Mouse (Mus musculus) hindbrain, postnatal 0 days (tissue): ENCODE results near the gene Atoh8. TPM values are rescaled to one million over a fixed set of nuclear protein-coding genes. Genes with fewer than 3 reads are reported as not detected.

Experiments
- ATAC-seq: fragments of 200-750 bp; cut with Nextera tagmentation; 2 replicates; pipeline ENCODE4 v1.8.0; 2017; ENCODE audit warnings: mild to moderate bottlenecking, moderate TSS enrichment, moderate library complexity
- DNase-seq: peaks from one replicate; pipeline ENCODE4 v3.0.0-alpha.2; 2015; ENCODE audit warnings: low spot score
- H3K27ac ChIP-seq: fragments of 300-500 bp; sonication (generic); 2 replicates; pipeline ENCODE4 v1.5.1; 2014; ENCODE audit warnings: mild to moderate bottlenecking
- H3K27me3 ChIP-seq: fragments of 300-500 bp; sonication (generic); 2 replicates; pipeline ENCODE4 v1.6.1; 2014; ENCODE audit warnings: low read length, mixed read lengths; ENCODE audit not compliant: insufficient read depth
- H3K36me3 ChIP-seq: fragments of 300-500 bp; sonication (generic); 2 replicates; pipeline ENCODE4 v1.6.1; 2014; ENCODE audit warnings: low read length, mixed read lengths; ENCODE audit not compliant: insufficient read depth
- H3K4me1 ChIP-seq: fragments of 300-500 bp; sonication (generic); 2 replicates; pipeline ENCODE4 v1.6.1; 2014; ENCODE audit warnings: antibody characterized with exemption, low read length, mixed read lengths; ENCODE audit not compliant: insufficient read depth
- H3K4me2 ChIP-seq: fragments of 300-500 bp; sonication (generic); 2 replicates; pipeline ENCODE4 v1.6.1; 2014; ENCODE audit warnings: low read depth, mild to moderate bottlenecking, low read length, moderate library complexity, mixed read lengths
- H3K4me3 ChIP-seq: fragments of 300-500 bp; sonication (generic); 2 replicates; pipeline ENCODE4 v1.5.1; 2014; ENCODE audit warnings: low read length
- H3K9ac ChIP-seq: fragments of 300-500 bp; sonication (generic); replicated peaks from 2 replicates; pipeline ENCODE4 v1.6.1; 2014; ENCODE audit warnings: mild to moderate bottlenecking, low read length, moderate library complexity, mixed read lengths
- H3K9me3 ChIP-seq: fragments of 300-500 bp; sonication (generic); 2 replicates; pipeline ENCODE4 v1.6.1; 2016; ENCODE audit warnings: low read length, mixed read lengths
- CTCF ChIP-seq: IDR thresholded peaks from 2 replicates; pipeline ENCODE4 v1.5.1; 2016; ENCODE audit warnings: antibody characterized with exemption, control low read depth, low read depth
- WGBS: fragments of 180-500 bp; shearing (Covaris S2); extraction: QIAGEN DNeasy Blood & Tissue Kit; methylation state at CpG from one replicate; pipeline ENCODE4 v1.1.7; 2014; 5-methylcytosine and 5-hydroxymethylcytosine counted together
- polyA plus RNA-seq: library from polyadenylated mRNA; unstranded; fragments of >200 nt; fragmentation: Nextera tagmentation; extraction: Ambion mirVana; gene quantifications from 2 replicates; pipeline ENCODE4 v1.2.1, GENCODE M21; 2015
- total RNA-seq: library from RNA; depleted of rRNA; stranded (reverse); fragments of >200 nt; gene quantifications from 2 replicates; pipeline ENCODE4 v1.2.3, GENCODE M21; 2014

Gene Atoh8
- total and polyA plus RNA-seq, 2 experiments from 2014 or later: 5.2 to 8.1 TPM

DNA sequence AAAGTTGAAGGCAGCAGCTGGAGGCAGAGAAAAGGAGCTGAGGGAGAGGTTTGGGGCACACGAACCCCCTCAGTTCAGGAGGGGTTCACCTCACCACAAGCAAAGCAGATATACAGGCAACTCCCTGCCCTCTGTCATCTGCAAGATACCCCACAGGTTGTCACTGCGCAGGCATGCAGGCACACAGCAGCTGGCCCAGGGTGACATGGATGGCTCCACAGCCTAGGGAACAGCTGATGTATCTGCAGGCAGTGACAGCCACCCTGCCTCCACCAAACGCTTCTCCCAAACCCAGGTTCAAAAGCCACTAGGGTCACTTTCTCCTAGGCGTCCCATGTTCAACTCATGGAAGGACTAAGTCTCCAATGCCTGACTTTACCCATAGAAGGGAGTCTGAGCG lies 2.5 kb downstream of the Atoh8 start:
- Histone ChIP-seq H3K9ac (peak overlapping the region; percentile 37; the same call in 1 of the 2 replicates), H3K27ac (no peak overlapping the region), H3K27me3 (peaks cover 23% of the 10 kb centered on the region; the same call in 1 of the 2 replicates), H3K4me1 (peaks cover 10% of the 10 kb centered on the region; the same call in 1 of the 2 replicates), H3K4me2 (peak overlapping the region; percentile 99), H3K36me3 (no peaks in the 10 kb centered on the region), H3K4me3 (peak overlapping the region; percentile 58; the same call in 1 of the 2 replicates), H3K9me3 (no peaks in the 10 kb centered on the region)
- 52% methylated on average over 5 of the region's 5 CpGs for WGBS
- DNase-seq (no peak), ATAC-seq (no peak)
- TF ChIP-seq CTCF: no peak

DNA sequence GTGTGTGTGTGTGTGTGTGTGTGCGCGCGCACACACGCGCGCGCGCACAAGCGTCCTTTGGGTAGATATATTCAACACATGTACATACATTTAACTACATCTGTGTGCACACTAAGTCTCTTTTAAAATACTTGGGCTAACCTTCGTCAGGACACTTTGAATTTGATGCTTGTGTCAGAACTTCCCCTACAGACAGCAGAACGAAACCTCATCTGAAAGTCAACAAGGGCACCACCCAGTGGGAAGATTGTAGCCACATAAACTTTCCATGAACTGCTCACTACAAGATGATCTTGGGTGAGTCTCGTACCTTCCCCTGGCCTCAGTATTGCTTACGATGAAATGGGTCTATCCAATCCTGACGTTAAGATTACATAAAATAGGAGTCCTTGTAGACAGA lies 3.0 kb downstream of the Atoh8 start:
- TF ChIP-seq CTCF: no peak
- H3K4me3 ChIP-seq: no peak overlapping the region
- H3K36me3 ChIP-seq: no peaks in the 10 kb centered on the region
- H3K27ac ChIP-seq: no peak overlapping the region
- peak overlapping the region; percentile 99; the same call in 1 of the 2 replicates for H3K4me2 ChIP-seq
- no peak overlapping the region for H3K9ac ChIP-seq
- ATAC-seq (no peak), DNase-seq (no peak)
- H3K4me1 ChIP-seq: peaks cover 10% of the 10 kb centered on the region; the same call in 1 of the 2 replicates
- 90% methylated on average over 14 of the region's 14 CpGs for WGBS
- H3K9me3 ChIP-seq: no peaks in the 10 kb centered on the region
- H3K27me3 ChIP-seq: peaks cover 21% of the 10 kb centered on the region; the same call in 1 of the 2 replicates

- H3K27me3 ChIP-seq: peaks cover 17% of the 10 kb centered on the region; the same call in 1 of the 2 replicates
- 21% methylated on average over 5 of the region's 5 CpGs for WGBS
- no peak overlapping the region for H3K4me3 ChIP-seq
- no peak overlapping the region for H3K9ac ChIP-seq
- TF ChIP-seq CTCF: no peak
- ATAC-seq (peak; percentile 71), DNase-seq (no peak)
- H3K4me2 ChIP-seq: peak overlapping the region; percentile 21; the same call in 1 of the 2 replicates
- no peak overlapping the region for H3K27ac ChIP-seq
- no peaks in the 10 kb centered on the region for H3K36me3 ChIP-seq
- H3K4me1 ChIP-seq: peaks cover 10% of the 10 kb centered on the region; the same call in 1 of the 2 replicates
- H3K9me3 ChIP-seq: no peaks in the 10 kb centered on the region
Observed at GRCm38 (mm10) chr6:72230875-72231274, 4.5 kb downstream of the Atoh8 start.

- TF ChIP-seq CTCF: no peak
- no peak overlapping the region for H3K4me2 ChIP-seq
- no peak overlapping the region for H3K4me3 ChIP-seq
- no peaks in the 10 kb centered on the region for H3K36me3 ChIP-seq
- no peaks in the 10 kb centered on the region for H3K9me3 ChIP-seq
- 0 out of 2 replicates have a peak, but pooled peaks cover 7% of the 10 kb centered on the region for H3K27me3 ChIP-seq
- DNase-seq (no peak), ATAC-seq (no peak)
- no peak overlapping the region for H3K9ac ChIP-seq
- no peak overlapping the region for H3K27ac ChIP-seq
- H3K4me1 ChIP-seq: 0 out of 2 replicates have a peak, but pooled peaks cover 6% of the 10 kb centered on the region
- WGBS: 84% methylated on average over 9 of the region's 9 CpGs
Observed at GRCm38 (mm10) chr6:72227665-72228265, 7.6 kb downstream of the Atoh8 start.

- 83% methylated on average over 4 of the region's 4 CpGs for WGBS
- Histone ChIP-seq H3K4me3 (no peak overlapping the region), H3K27me3 (peaks cover 7% of the 10 kb centered on the region; the same call in 1 of the 2 replicates), H3K27ac (no peak overlapping the region), H3K4me2 (no peak overlapping the region), H3K9me3 (no peaks in the 10 kb centered on the region), H3K9ac (no peak overlapping the region), H3K36me3 (no peaks in the 10 kb centered on the region), H3K4me1 (0 out of 2 replicates have a peak, but pooled peaks cover 12% of the 10 kb centered on the region)
- ATAC-seq (no peak), DNase-seq (no peak)
- no peak for TF ChIP-seq CTCF
Observed at GRCm38 (mm10) chr6:72227011-72227410, 8.4 kb downstream of the Atoh8 start.

- H3K9me3 ChIP-seq: no peaks in the 10 kb centered on the region
- no peak overlapping the region for H3K4me2 ChIP-seq
- peaks cover 10% of the 10 kb centered on the region; the same call in 1 of the 2 replicates for H3K27me3 ChIP-seq
- H3K4me1 ChIP-seq: peaks cover 11% of the 10 kb centered on the region; the same call in 1 of the 2 replicates
- H3K27ac ChIP-seq: no peak overlapping the region
- H3K36me3 ChIP-seq: no peaks in the 10 kb centered on the region
- no peak for DNase-seq
- TF ChIP-seq CTCF: no peak
- ATAC-seq: no peak
- no peak overlapping the region for H3K9ac ChIP-seq
- WGBS: 77% methylated on average over 3 of the region's 3 CpGs
- H3K4me3 ChIP-seq: no peak overlapping the region
Observed at GRCm38 (mm10) chr6:72225686-72226085, 9.7 kb downstream of the Atoh8 start.

GRCm38 (mm10) chr6:72223892-72224291 lies 11.5 kb downstream of the Atoh8 start:
- no peak overlapping the region for H3K4me2 ChIP-seq
- no peaks in the 10 kb centered on the region for H3K36me3 ChIP-seq
- no peak for TF ChIP-seq CTCF
- no peak overlapping the region for H3K27ac ChIP-seq
- H3K27me3 ChIP-seq: peaks cover 10% of the 10 kb centered on the region; the same call in 1 of the 2 replicates
- no peak overlapping the region for H3K4me3 ChIP-seq
- WGBS: 65% methylated on average over 6 of the region's 6 CpGs
- H3K4me1 ChIP-seq: peaks cover 16% of the 10 kb centered on the region
- no peak overlapping the region for H3K9ac ChIP-seq
- no peak for DNase-seq
- no peak for ATAC-seq
- H3K9me3 ChIP-seq: no peaks in the 10 kb centered on the region
